Mouse (Mus musculus) midbrain, embryonic 14.5 days (tissue): ENCODE measurements at regions not wholly inside any gene's neighbourhood (a gene's known extent, or its start where the extent isn't known, plus 50 kb on each side); places are given as distances from the start of the nearest gene placed in this dataset.
A peak's percentile ranks its signal among the peaks of the same experiment; 100 is the strongest.

Experiments
- ATAC-seq: fragments of 200-750 bp; cut with Nextera tagmentation; 2 replicates; pipeline ENCODE4 v1.8.0; 2017; ENCODE audit warnings: moderate number of reproducible peaks, moderate library complexity; ENCODE audit not compliant: low FRiP score, low TSS enrichment
- DNase-seq: peaks from one replicate; pipeline ENCODE4 v3.0.0-alpha.2; 2015
- H3K27ac ChIP-seq: fragments of 300-500 bp; sonication (generic); replicated peaks from 2 replicates; pipeline ENCODE4 v1.5.1; 2014; ENCODE audit warnings: mild to moderate bottlenecking, low read depth, low read length, moderate library complexity
- H3K27me3 ChIP-seq: fragments of 300-500 bp; sonication (generic); 2 replicates; pipeline ENCODE4 v1.6.1; 2014; ENCODE audit warnings: low read length, control low read depth, mixed read lengths; ENCODE audit not compliant: control insufficient read depth, insufficient read depth
- H3K36me3 ChIP-seq: fragments of 300-500 bp; sonication (generic); 2 replicates; pipeline ENCODE4 v1.6.1; 2014; ENCODE audit warnings: low read length, control low read depth; ENCODE audit not compliant: control insufficient read depth, insufficient read depth
- H3K4me1 ChIP-seq: fragments of 300-500 bp; sonication (generic); 2 replicates; pipeline ENCODE4 v1.6.1; 2014; ENCODE audit warnings: mild to moderate bottlenecking, antibody characterized with exemption, low read length, control low read depth; ENCODE audit not compliant: control insufficient read depth, insufficient read depth
- H3K4me2 ChIP-seq: fragments of 300-500 bp; sonication (generic); 2 replicates; pipeline ENCODE4 v1.6.1; 2014; ENCODE audit warnings: mild to moderate bottlenecking, low read length, moderate library complexity
- H3K4me3 ChIP-seq: fragments of 300-500 bp; sonication (generic); replicated peaks from 2 replicates; pipeline ENCODE4 v1.5.1; 2014; ENCODE audit warnings: low read depth, low read length
- H3K9ac ChIP-seq: fragments of 300-500 bp; sonication (generic); replicated peaks from 2 replicates; pipeline ENCODE4 v1.6.1; 2014; ENCODE audit warnings: mild to moderate bottlenecking, low read length, moderate library complexity
- H3K9me3 ChIP-seq: fragments of 300-500 bp; sonication (generic); 2 replicates; pipeline ENCODE4 v1.6.1; 2016; ENCODE audit warnings: low read length, control low read depth, mixed read lengths; ENCODE audit not compliant: control insufficient read depth
- WGBS: fragments of 180-500 bp; shearing (Covaris S2); extraction: QIAGEN DNeasy Blood & Tissue Kit; methylation state at CpG from one replicate; pipeline ENCODE4 v1.1.7; 2014; 5-methylcytosine and 5-hydroxymethylcytosine counted together

DNA sequence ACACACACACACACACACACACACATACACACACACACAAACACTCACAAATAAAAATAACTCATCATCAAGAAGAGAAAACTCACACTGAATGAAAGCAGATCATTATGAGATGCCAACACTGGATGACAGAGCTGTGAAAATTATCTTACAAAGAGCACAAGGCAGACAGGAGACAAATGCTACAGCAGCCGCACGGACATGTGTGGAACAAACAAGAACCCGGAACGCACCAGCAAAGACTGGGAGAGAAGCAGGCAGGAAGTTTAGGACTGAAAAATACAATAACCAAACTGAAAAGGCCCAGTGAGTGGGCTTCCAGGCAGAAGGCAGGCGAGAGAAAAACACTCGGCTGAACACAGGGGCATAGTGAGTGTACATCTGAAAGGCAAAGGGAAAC is 148.2 kb downstream of the Rplp1 start:
- DNase-seq = no peak
- WGBS = 90% methylated on average over 6 of the region's 6 CpGs
- ATAC-seq = no peak
- no peaks in the 10 kb centered on the region for H3K4me1 ChIP-seq
- no peak overlapping the region for H3K27ac ChIP-seq
- no peak overlapping the region for H3K4me3 ChIP-seq
- no peaks in the 10 kb centered on the region for H3K36me3 ChIP-seq
- H3K9me3 ChIP-seq = no peaks in the 10 kb centered on the region
- no peak overlapping the region for H3K9ac ChIP-seq
- H3K27me3 ChIP-seq = no peaks in the 10 kb centered on the region
- no peak overlapping the region for H3K4me2 ChIP-seq

DNA sequence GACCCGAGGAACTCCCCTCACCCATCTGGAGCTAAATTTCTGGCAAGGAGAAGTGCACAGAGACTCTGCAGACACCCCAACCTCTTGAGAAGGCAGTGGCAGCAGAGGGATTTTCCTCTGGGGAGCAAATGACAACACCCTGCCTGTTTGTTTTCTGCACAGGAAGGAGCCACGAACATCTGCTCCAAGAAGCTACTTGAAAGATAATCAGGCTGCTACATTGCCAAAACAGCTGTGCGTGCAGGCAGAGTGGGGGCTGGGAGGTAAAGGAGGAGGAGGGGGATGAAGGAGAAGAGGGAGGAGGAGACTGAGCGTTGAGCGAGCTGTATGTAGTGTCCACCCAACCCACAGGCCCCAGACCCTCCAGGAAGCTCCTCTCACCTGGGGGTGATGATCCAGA is 149.0 kb downstream of the Rplp1 start:
- Histone ChIP-seq H3K36me3 (no peaks in the 10 kb centered on the region), H3K27me3 (no peaks in the 10 kb centered on the region), H3K4me1 (no peaks in the 10 kb centered on the region), H3K4me3 (no peak overlapping the region), H3K9ac (no peak overlapping the region), H3K27ac (no peak overlapping the region), H3K4me2 (no peak overlapping the region), H3K9me3 (no peaks in the 10 kb centered on the region)
- ATAC-seq (no peak), DNase-seq (no peak)
- 49% methylated on average over 5 of the region's 5 CpGs for WGBS

DNA sequence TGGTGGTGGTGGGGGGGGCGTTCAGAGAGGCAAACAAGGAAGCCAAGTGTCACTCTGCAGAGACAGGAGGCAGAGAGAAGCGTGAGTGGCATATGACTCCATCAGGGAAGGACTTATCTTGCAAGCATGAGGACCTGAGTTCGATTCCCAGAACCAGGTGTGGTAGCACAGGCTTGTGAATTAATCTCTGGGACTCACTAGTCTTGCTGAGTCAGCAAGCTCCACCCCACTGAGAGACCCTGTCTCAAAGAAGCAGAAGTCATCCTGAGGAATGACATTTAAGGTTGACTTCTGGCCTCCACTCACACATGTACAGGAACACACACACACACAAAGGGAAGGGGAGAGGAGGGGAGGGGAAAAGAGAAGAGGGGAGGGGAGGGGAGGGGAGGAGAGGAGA is 156.5 kb downstream of the Rplp1 start:
- H3K27ac ChIP-seq = no peak overlapping the region
- no peak for ATAC-seq

DNA sequence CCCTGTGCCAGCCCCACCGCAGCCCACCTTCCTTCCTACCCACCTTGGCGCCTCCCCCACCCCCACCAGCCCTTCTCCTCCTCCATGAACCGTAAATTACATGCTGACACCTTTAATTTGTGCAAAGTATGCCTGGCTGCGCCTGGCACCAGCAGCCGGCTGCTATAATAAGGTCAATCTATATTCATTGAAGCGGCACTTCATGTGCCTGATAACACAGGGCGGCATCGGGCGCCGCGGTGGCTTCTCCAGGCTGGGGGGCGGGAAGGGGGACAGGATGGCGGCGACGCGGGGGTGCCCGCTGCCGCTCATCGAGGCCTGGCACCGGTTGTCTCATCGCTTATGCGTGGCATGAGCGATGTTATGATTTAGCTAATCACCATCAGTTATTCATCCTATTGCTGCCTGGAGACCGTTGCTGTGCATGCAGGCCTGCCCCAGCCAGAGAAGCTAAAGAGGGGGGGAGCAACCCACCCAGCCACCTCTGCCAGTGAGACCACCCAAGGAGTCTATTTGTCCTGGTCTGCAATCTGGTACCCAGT is 157.5 kb downstream of the Rplp1 start:
- peak; percentile 82 for ATAC-seq

More for the DNA sequence above, 156.5 kb downstream of the Rplp1 start:
- H3K4me2 ChIP-seq = no peak overlapping the region
- no peak overlapping the region for H3K9ac ChIP-seq
- 93% methylated on average over 3 of the region's 3 CpGs for WGBS
- no peak overlapping the region for H3K4me3 ChIP-seq
- H3K36me3 ChIP-seq = no peaks in the 10 kb centered on the region
- H3K27me3 ChIP-seq = no peaks in the 10 kb centered on the region
- no peak for DNase-seq
- H3K9me3 ChIP-seq = no peaks in the 10 kb centered on the region
- peaks cover 32% of the 10 kb centered on the region for H3K4me1 ChIP-seq

DNA sequence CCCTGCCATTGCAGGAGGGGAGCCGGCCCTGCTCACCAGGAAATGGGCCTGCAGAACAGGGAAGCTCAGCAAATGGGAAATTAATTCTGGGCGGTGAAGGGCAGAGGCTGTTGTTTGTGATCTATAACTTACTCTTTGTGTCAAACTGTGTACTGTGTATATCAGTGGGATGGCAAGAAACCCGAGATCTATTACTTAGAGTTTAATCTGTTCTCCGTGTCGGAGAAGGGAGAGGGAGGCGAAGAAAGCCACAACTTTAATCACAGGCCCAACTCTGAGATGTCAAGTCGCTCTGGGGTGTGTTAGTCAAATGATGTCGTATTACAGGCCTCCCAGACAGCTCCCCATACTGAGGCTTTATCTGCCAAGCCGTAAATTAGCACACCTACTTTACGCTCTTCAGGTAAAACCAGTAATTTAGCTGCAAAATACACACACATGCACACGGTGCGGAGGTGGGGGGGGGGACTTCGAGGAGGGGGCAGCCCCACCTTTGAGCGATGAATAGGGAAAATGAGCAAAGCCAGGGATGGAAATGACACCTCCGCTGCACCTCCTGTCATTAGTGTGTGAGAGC is 158.0 kb downstream of the Rplp1 start:
- DNase-seq (no peak), ATAC-seq (no peak; the same call in 1 of the 2 replicates)
- Histone ChIP-seq H3K9ac (no peak overlapping the region), H3K27ac (peak overlapping the region; percentile 74), H3K4me2 (peak overlapping the region; percentile 23), H3K27me3 (no peaks in the 10 kb centered on the region), H3K36me3 (no peaks in the 10 kb centered on the region), H3K4me3 (no peak overlapping the region), H3K4me1 (peaks cover 32% of the 10 kb centered on the region), H3K9me3 (no peaks in the 10 kb centered on the region)
- 60% methylated on average over 15 of the region's 15 CpGs for WGBS

More for the DNA sequence above, 157.5 kb downstream of the Rplp1 start:
- no peak overlapping the region for H3K9ac ChIP-seq
- 30% methylated on average over 24 of the region's 24 CpGs for WGBS
- peak; percentile 81 for DNase-seq
- H3K4me2 ChIP-seq = peak overlapping the region; percentile 23
- no peaks in the 10 kb centered on the region for H3K36me3 ChIP-seq
- no peak overlapping the region for H3K4me3 ChIP-seq
- H3K27me3 ChIP-seq = no peaks in the 10 kb centered on the region
- peaks cover 32% of the 10 kb centered on the region for H3K4me1 ChIP-seq
- peak overlapping the region; percentile 74 for H3K27ac ChIP-seq
- no peaks in the 10 kb centered on the region for H3K9me3 ChIP-seq

DNA sequence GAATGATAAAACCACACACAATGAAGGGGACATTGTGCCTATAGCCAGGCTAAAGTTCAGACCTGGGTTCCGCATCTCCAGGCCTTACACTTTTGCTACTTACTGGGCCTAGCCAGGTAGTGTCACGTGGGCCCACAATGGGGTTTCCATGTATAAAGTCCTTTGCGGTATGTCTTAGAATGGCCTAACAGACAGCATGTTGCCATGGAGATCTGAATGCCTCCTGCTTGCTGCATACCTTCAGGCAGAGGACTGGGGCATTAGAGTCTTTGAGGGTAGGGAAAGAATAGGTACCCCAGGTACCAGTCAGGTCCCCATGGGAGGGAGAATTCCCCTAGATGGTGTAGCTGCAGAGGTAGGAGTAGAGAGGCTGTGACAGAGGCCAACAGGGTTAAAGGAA is 159.0 kb downstream of the Rplp1 start:
- DNase-seq = peak; percentile 61
- H3K4me1 ChIP-seq = peaks cover 32% of the 10 kb centered on the region
- no peaks in the 10 kb centered on the region for H3K27me3 ChIP-seq
- no peak overlapping the region for H3K4me2 ChIP-seq
- H3K9ac ChIP-seq = no peak overlapping the region
- WGBS = 54% methylated on average over 3 of the region's 3 CpGs
- H3K27ac ChIP-seq = peak overlapping the region; percentile 74
- no peak overlapping the region for H3K4me3 ChIP-seq
- ATAC-seq = no peak
- H3K36me3 ChIP-seq = no peaks in the 10 kb centered on the region
- no peaks in the 10 kb centered on the region for H3K9me3 ChIP-seq

DNA sequence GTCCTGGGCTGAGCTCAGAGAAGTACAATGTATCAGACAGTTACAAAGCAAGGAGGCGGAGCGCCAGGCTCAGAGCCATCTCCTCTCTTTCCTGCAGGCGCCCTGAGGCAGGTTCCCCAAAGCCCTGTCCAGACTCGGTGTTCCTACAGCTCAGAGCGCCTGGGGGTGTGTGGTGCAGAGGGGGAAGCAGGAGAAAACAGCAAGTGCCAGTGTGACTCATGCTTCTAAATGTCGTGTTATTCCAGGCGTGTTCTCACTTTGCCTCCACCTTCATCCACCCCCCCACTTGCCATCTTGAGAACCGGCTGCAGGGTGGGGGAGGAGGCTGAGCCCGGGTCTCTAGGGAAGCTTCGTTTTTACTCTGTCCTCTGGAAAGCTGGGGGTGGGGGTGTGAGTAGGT is 160.5 kb downstream of the Rplp1 start:
- H3K27me3 ChIP-seq = no peaks in the 10 kb centered on the region
- H3K4me3 ChIP-seq = no peak overlapping the region
- H3K4me2 ChIP-seq = no peak overlapping the region
- ATAC-seq = no peak
- H3K9me3 ChIP-seq = no peaks in the 10 kb centered on the region
- 28% methylated on average over 10 of the region's 10 CpGs for WGBS
- no peak overlapping the region for H3K9ac ChIP-seq
- DNase-seq = peak; percentile 50
- no peak overlapping the region for H3K27ac ChIP-seq
- peaks cover 32% of the 10 kb centered on the region for H3K4me1 ChIP-seq
- no peaks in the 10 kb centered on the region for H3K36me3 ChIP-seq

DNA sequence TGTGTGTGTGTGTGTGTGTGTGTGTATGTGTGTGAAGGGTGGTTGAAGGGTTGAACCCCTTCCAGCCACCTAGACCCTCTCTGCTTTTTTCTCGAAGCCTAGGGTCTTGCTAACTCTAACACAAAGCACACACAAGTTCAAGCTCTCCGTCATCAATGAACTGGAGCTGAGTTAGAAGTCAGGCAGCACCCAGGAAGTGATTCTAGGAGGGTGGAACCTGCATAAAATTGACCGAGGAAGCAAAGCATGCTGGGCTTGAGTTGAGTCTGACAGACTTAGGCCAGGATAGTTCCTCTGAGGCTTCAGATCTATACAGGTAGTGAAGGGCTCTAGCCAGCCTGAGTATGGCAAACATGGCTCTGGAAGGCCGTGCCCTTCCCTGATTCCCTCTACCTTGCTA is 165.1 kb downstream of the Rplp1 start:
- DNase-seq = no peak
- Histone ChIP-seq H3K4me3 (no peak overlapping the region), H3K4me1 (peaks cover 13% of the 10 kb centered on the region), H3K36me3 (no peaks in the 10 kb centered on the region), H3K27ac (no peak overlapping the region), H3K27me3 (no peaks in the 10 kb centered on the region), H3K9me3 (no peaks in the 10 kb centered on the region), H3K4me2 (no peak overlapping the region), H3K9ac (no peak overlapping the region)
- ATAC-seq = no peak
- WGBS = 85% methylated on average over 4 of the region's 4 CpGs

DNA sequence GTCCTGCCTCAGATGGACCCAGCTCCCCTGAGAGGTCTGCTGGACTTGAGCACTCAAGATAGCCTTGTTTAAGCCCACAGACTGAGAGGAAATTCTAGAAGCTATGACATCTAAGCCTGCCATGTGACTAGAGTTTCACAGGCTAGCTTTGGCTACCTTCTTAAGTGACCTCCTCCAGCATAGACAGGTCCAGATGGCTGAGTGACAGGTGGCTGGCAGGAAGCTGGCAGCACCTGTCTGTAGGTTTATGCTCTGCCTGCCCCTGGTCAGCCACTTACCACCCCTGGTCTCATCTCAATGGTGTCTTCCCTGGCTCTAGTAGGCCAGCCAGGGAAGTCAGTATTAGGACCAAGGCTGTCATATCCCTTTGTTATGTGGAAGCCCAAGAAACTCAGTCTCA is 165.9 kb downstream of the Rplp1 start:
- H3K27ac ChIP-seq = no peak overlapping the region
- DNase-seq (no peak), ATAC-seq (no peak)
- no peaks in the 10 kb centered on the region for H3K27me3 ChIP-seq
- H3K9me3 ChIP-seq = no peaks in the 10 kb centered on the region
- H3K9ac ChIP-seq = no peak overlapping the region
- peaks cover 5% of the 10 kb centered on the region for H3K4me1 ChIP-seq
- no peaks in the 10 kb centered on the region for H3K36me3 ChIP-seq
- H3K4me2 ChIP-seq = no peak overlapping the region
- no peak overlapping the region for H3K4me3 ChIP-seq
